Mouse (Mus musculus) myocyte (in vitro differentiated cells): Measurements from ENCODE around the gene Cd80. TPM values are rescaled to one million over a fixed set of nuclear protein-coding genes. Genes with fewer than 3 reads are reported as not detected.

Source experiments
- H3K27me3 ChIP-seq: one replicate; pipeline ENCODE4 v1.6.1; 2011; ENCODE audit not compliant: control insufficient read depth, insufficient read depth, insufficient read length
- H3K36me3 ChIP-seq: one replicate; pipeline ENCODE4 v1.6.1; 2011; ENCODE audit not compliant: control insufficient read depth, insufficient read depth
- H3K4me2 ChIP-seq: one replicate; pipeline ENCODE4 v1.6.1; 2011; ENCODE audit warnings: low read depth, control low read depth
- H3K4me3 ChIP-seq: one replicate; pipeline ENCODE4 v1.5.1; 2011; ENCODE audit warnings: mild to moderate bottlenecking, control low read depth, moderate library complexity
- H3K79me2 ChIP-seq: one replicate; pipeline ENCODE4 v1.6.1; 2011; ENCODE audit not compliant: control insufficient read depth, insufficient read depth
- H3ac ChIP-seq: one replicate; pipeline ENCODE4 v1.6.1; 2011; ENCODE audit not compliant: control insufficient read depth, insufficient read length
- CEBPB ChIP-seq: IDR thresholded peaks from 2 replicates; pipeline ENCODE4 v1.6.1; 2011; ENCODE audit warnings: mild to moderate bottlenecking, moderate library complexity; ENCODE audit not compliant: poor library complexity, insufficient read depth, severe bottlenecking
- E2F4 ChIP-seq: IDR thresholded peaks from one replicate; pipeline ENCODE4 v1.6.1; 2011; ENCODE audit warnings: mild to moderate bottlenecking, control low read depth, moderate library complexity; ENCODE audit not compliant: insufficient read depth
- MAX ChIP-seq: IDR thresholded peaks from one replicate; pipeline ENCODE4 v1.6.1; 2011; ENCODE audit warnings: low read depth, mild to moderate bottlenecking, control low read depth
- MYOD1 ChIP-seq, 3 experiments: IDR thresholded peaks; one replicate each; pipeline ENCODE4 v1.6.1; 2011; ENCODE audit warnings: control low read depth in 2 of 3, low read depth in 2 of 3, mild to moderate bottlenecking in 2 of 3, moderate library complexity in 1 of 3; ENCODE audit not compliant: insufficient read length in 2 of 3, control insufficient read depth in 1 of 3
- MYOG ChIP-seq, 3 experiments: IDR thresholded peaks; one replicate each; pipeline ENCODE4 v1.6.1; 2011; ENCODE audit warnings: control low read depth in 2 of 3, low read depth in 2 of 3, mild to moderate bottlenecking in 2 of 3; ENCODE audit not compliant: insufficient read length in 2 of 3, control insufficient read depth in 1 of 3, insufficient read depth in 1 of 3
- POLR2A ChIP-seq: IDR thresholded peaks from one replicate; pipeline ENCODE4 v1.6.1; 2011; ENCODE audit warnings: low read depth, mild to moderate bottlenecking, control low read depth, moderate library complexity; ENCODE audit not compliant: insufficient read length
- POLR2AphosphoS2 ChIP-seq: IDR thresholded peaks from one replicate; pipeline ENCODE4 v1.6.1; 2011; ENCODE audit warnings: low read depth, control low read depth; ENCODE audit not compliant: insufficient read length
- REST ChIP-seq: IDR thresholded peaks from one replicate; pipeline ENCODE4 v1.6.1; 2011; ENCODE audit warnings: mild to moderate bottlenecking, control low read depth, moderate library complexity; ENCODE audit not compliant: insufficient read depth, insufficient read length
- SRF ChIP-seq: IDR thresholded peaks from one replicate; pipeline ENCODE4 v1.6.1; 2011; ENCODE audit warnings: low read depth; ENCODE audit not compliant: control insufficient read depth, insufficient read length
- TCF12 ChIP-seq: IDR thresholded peaks from one replicate; pipeline ENCODE4 v1.6.1; 2011; ENCODE audit warnings: mild to moderate bottlenecking, control low read depth; ENCODE audit not compliant: poor library complexity, insufficient read depth, severe bottlenecking
- TCF3 ChIP-seq: IDR thresholded peaks from one replicate; pipeline ENCODE4 v1.6.1; 2011; ENCODE audit warnings: low read depth, control low read depth; ENCODE audit not compliant: insufficient read length
- USF1 ChIP-seq: IDR thresholded peaks from one replicate; pipeline ENCODE4 v1.6.1; 2011; ENCODE audit warnings: low read depth, mild to moderate bottlenecking, control low read depth, moderate library complexity
- polyA plus RNA-seq: library from polyadenylated mRNA; unstranded; fragments of >200 nt; fragmentation: generic; extraction: Trizol; gene quantifications from one replicate; pipeline ENCODE4 v1.2.1, GENCODE M21; 2012; ENCODE audit warnings: missing spikeins

The Cd80 gene
- polyA plus RNA-seq, 1 experiment = 27.1 TPM

DNA sequence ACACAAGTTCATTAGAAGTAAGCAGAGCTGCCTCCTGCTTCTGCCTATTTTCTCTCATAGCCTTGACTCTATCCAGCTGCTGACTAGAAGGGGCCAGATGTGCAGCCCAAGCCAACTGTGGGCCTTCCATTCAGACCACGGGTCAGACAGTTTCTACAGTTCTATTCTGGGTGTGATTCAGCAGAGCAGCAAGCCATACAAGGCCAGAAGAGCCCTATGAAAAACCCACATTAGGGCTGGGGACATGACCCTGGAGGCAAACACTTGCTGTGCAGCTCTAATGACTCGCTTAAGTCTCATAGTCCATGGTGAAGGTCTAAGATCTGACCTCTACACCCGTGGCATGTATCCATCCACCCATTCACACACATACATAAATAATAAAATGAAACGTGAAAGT is 10.7 kb downstream of the Cd80 start:
- TF ChIP-seq TCF12 (no peak), POLR2A (no peak), MYOD1 (IDR thresholded peaks at IDR 0.05; ENCODE audit: control insufficient read depth in 1 of 3, insufficient read length in 2 of 3, low read depth in 2 of 3) (no peak), POLR2AphosphoS2 (no peak)
- Histone ChIP-seq H3K36me3 (peaks cover 13% of the 10 kb centered on the region), H3K4me2 (no peak overlapping the region)

GRCm38 (mm10) chr16:38467091-38467916 is 11.9 kb downstream of the Cd80 start:
- peaks cover 96% of the 10 kb centered on the region for H3K79me2 ChIP-seq
- no peak overlapping the region for H3ac ChIP-seq
- peaks cover 13% of the 10 kb centered on the region for H3K36me3 ChIP-seq
- no peaks in the 10 kb centered on the region for H3K27me3 ChIP-seq
- no peak overlapping the region for H3K4me2 ChIP-seq
- TF ChIP-seq MYOD1 (IDR thresholded peaks at IDR 0.05; ENCODE audit: control insufficient read depth in 1 of 3, insufficient read length in 2 of 3, low read depth in 2 of 3) = no peak
- no peak for TF ChIP-seq MAX
- no peak for TF ChIP-seq E2F4
- no peak for TF ChIP-seq REST
- TF ChIP-seq USF1 = no peak
- TF ChIP-seq POLR2A = no peak
- TF ChIP-seq SRF = no peak
- no peak for TF ChIP-seq POLR2AphosphoS2
- no peak for TF ChIP-seq TCF12
- no peak for TF ChIP-seq TCF3
- no peak for TF ChIP-seq CEBPB
- no peak for TF ChIP-seq MYOG (IDR thresholded peaks at IDR 0.05; ENCODE audit: control insufficient read depth in 1 of 3, insufficient read depth in 1 of 3, insufficient read length in 2 of 3, low read depth in 2 of 3)
- H3K4me3 ChIP-seq = no peak overlapping the region

More for the DNA sequence above, 10.7 kb downstream of the Cd80 start:
- H3ac ChIP-seq = no peak overlapping the region
- H3K27me3 ChIP-seq = no peaks in the 10 kb centered on the region
- H3K79me2 ChIP-seq = peaks cover 97% of the 10 kb centered on the region
- no peak overlapping the region for H3K4me3 ChIP-seq

- Histone ChIP-seq H3K27me3 (no peaks in the 10 kb centered on the region), H3K4me3 (no peak overlapping the region), H3K4me2 (no peak overlapping the region), H3K36me3 (peaks cover 13% of the 10 kb centered on the region), H3ac (no peak overlapping the region), H3K79me2 (peaks cover 94% of the 10 kb centered on the region)
- no peak for TF ChIP-seq MAX
Observed at GRCm38 (mm10) chr16:38467917-38468705, 12.8 kb downstream of the Cd80 start.

DNA sequence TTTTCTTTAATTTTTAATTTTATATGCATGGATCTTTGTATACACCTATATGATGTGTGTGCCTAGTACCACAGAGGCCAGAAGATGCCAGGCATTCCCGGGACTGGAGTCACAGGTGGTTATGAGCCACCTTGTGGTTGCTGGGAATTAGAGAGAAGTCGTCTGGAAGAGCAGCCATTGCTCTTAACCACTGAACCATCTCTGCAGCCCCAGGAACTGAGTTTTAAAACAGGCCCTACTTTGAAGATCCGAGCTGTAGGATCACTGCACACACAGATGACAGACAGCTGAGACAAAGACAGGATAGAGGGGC is 13.3 kb downstream of the Cd80 start:
- no peaks in the 10 kb centered on the region for H3K27me3 ChIP-seq
- peaks cover 91% of the 10 kb centered on the region for H3K79me2 ChIP-seq
- TF ChIP-seq E2F4 (no peak), MAX (no peak), SRF (no peak), CEBPB (no peak), MYOG (IDR thresholded peaks at IDR 0.05; ENCODE audit: control insufficient read depth in 1 of 3, insufficient read depth in 1 of 3, insufficient read length in 2 of 3, low read depth in 2 of 3) (no peak), REST (no peak), POLR2A (no peak), TCF3 (no peak), POLR2AphosphoS2 (no peak), MYOD1 (IDR thresholded peaks at IDR 0.05; ENCODE audit: control insufficient read depth in 1 of 3, insufficient read length in 2 of 3, low read depth in 2 of 3) (no peak)
- no peak overlapping the region for H3K4me3 ChIP-seq
- H3K4me2 ChIP-seq = no peak overlapping the region
- H3K36me3 ChIP-seq = peaks cover 14% of the 10 kb centered on the region
- H3ac ChIP-seq = no peak overlapping the region

DNA sequence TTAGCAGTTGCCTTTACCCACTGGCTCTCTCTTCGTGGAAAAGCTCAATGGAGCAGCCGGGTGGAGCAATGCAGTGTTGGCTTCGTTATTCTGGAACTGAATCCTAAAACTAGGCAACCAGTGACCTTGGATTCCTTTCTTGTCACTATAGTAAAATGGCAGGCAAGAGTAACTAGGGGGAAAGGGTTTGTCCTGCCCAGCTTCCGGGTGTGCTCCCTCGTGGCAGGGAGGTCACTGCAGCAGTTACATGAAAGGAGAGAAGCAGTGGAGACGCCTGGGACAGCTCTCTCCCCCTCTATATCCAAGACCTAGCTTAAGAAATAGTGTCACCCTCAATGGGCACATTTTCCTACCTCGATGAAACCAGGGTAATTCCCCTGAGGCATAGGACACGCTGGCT is 14.1 kb downstream of the Cd80 start:
- peaks cover 22% of the 10 kb centered on the region for H3K36me3 ChIP-seq
- H3K4me3 ChIP-seq = no peak overlapping the region
- H3K79me2 ChIP-seq = peaks cover 84% of the 10 kb centered on the region
- TF ChIP-seq TCF12 (no peak), MAX (no peak), E2F4 (no peak), TCF3 (no peak), REST (no peak), SRF (no peak), CEBPB (no peak), POLR2AphosphoS2 (no peak), MYOG (IDR thresholded peaks at IDR 0.05; ENCODE audit: control insufficient read depth in 1 of 3, insufficient read depth in 1 of 3, insufficient read length in 2 of 3, low read depth in 2 of 3) (no peak), POLR2A (no peak), MYOD1 (IDR thresholded peaks at IDR 0.05; ENCODE audit: control insufficient read depth in 1 of 3, insufficient read length in 2 of 3, low read depth in 2 of 3) (no peak), USF1 (no peak)
- no peak overlapping the region for H3K4me2 ChIP-seq
- no peaks in the 10 kb centered on the region for H3K27me3 ChIP-seq
- no peak overlapping the region for H3ac ChIP-seq
